Mouse (Mus musculus): ENCODE results near the gene Pask.
A peak's percentile ranks its signal among the peaks of the same experiment; 100 is the strongest.
"Not testable (repeated sequence)": the region's sequence is repeated elsewhere in the genome, so short reads cannot be mapped to it uniquely, and the experiment has no call there.

The Pask gene

GRCm38 (mm10) chr1:93342648-93343503 is at the start of gene Pask, which contains the start of gene Ppp1r7:
Gene Pask, minus strand, starts transcription at chr1:93343482.
Gene Ppp1r7, plus strand, starts transcription at chr1:93342854.
- DNase-seq (ENCODE audit: low read depth, low spot score), result peak; percentile 98

- no peak for DNase-seq (ENCODE audit: low read depth, low spot score)
Measured at GRCm38 (mm10) chr1:93388906-93389305, 45.6 kb upstream of the Pask start.

GRCm38 (mm10) chr1:93387198-93387597 is 43.9 kb upstream of the Pask start:
- DNase-seq (ENCODE audit: low read depth, low spot score), result no peak

DNA sequence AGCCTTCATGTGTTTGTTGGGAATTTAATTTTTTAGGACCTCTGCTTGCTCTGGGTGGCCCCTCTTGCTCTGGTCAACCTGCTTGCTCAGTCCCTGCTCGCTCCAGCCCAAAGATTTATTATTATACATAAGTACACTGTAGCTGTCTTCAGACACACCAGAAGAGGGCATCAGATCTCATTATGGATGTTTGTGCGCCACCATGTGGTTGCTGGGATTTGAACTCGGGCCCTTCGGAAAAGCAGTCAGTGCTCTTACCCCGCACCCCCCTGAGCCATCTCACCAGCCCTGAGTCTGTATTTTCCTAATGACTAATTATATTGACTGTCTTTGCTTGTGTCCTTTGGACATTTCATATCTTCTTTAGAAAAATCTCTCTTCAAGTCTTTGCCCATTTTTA is 35.8 kb upstream of the Pask start:
- DNase-seq (ENCODE audit: low read depth, low spot score), result no peak

DNA sequence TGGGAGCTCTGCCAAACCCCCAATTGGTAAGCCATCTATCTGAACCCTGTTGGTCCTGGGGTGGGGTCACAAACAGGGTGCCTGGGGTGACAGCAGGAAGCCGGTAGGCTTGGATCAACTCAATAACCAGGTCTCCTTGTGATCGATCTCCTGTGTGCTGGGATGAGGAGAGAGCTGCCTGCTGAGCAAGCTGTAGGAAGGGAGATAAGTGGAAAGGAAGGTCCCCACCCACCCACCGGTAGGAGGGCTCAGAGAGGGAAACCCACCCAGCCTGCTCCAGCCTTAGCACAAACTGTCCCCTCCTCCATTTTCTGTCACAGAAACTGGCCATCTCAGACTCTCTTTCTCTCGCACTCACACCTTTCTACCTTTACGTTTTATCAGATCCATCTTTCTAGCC is 34.0 kb upstream of the Pask start:
- no peak for DNase-seq (ENCODE audit: low read depth, low spot score)

- peak; percentile 20 for DNase-seq (ENCODE audit: low read depth, low spot score)
Measured at GRCm38 (mm10) chr1:93373665-93374064, 30.4 kb upstream of the Pask start, which contains the start of gene Ano7. Gene Ano7, plus strand, starts transcription at chr1:93373930.

DNA sequence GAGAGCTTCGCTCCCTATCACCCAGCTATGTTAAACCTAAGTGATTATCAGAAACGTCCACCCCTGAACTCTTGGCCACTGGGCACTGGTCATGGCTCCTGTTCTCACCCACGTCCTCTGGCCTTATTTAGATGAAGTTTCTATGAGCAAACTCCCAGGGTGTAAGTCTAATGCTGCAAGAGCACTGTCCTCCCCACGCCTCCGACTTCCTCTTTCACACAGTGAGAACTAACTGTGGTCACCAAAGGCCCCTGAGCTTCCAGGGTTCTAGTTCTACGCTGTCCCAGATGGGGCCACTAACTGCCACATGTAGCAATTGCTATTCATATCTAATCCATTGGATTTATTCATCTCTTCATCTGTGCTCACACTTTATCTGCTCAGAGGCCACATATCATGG is 22.4 kb upstream of the Pask start:
- no peak for DNase-seq (ENCODE audit: low read depth, low spot score)

DNA sequence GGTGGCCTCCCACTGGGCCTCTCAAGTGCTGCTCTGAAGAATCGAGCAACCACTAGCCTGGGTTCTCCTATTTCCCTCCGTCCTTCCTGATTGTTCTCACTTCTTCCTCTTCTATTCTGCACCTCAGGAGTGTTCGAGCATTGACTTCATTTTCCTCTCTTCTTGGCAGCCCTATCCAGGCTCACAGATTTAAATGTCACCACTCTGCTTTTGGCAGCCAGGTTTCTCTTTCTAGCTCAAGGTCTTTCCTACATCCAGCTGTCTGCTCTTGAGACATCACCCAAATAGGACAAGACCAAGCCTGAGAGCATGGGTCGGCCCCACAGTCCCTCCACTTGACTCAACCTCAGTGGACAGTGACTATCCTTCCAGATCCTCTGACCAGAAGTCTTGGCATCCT is 19.4 kb upstream of the Pask start:
- no peak for DNase-seq (ENCODE audit: low read depth, low spot score)

- DNase-seq (ENCODE audit: low read depth, low spot score), result no peak
Measured at GRCm38 (mm10) chr1:93352724-93353123, 9.4 kb upstream of the Pask start.

- DNase-seq (ENCODE audit: low read depth, low spot score), result no peak
Measured at GRCm38 (mm10) chr1:93349701-93350100, 6.4 kb upstream of the Pask start.

- DNase-seq (ENCODE audit: low read depth, low spot score), result no peak
Measured at GRCm38 (mm10) chr1:93347176-93347575, 3.9 kb upstream of the Pask start.

DNA sequence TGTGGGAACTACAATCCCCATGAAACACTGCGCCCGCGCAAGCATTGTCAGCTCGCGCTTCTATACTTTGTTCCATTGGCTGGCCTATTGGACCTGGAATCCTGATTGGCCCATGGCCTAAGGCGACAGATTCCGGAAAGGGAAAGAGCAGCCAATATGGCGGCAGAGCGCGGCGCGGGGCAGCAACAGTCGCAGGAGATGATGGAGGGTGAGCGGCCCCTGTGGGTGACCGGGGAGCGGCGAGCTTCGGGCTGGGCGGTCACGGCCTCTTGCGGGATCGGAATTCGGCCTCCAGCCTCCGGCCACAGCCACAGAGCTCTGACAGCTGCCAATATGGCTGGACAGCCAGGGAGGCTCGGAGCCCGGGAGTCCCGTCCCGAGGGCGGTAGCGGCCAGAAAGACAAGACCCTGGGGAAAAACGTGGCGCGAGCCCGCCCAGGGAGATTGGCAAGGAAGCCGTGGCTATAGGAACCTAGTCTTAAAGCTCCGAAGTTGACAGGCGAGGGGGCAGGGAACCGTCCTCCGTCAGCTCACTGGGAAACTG is 294 bp upstream of the Pask start:
- DNase-seq (ENCODE audit: low read depth, low spot score), result peak; percentile 98

DNA sequence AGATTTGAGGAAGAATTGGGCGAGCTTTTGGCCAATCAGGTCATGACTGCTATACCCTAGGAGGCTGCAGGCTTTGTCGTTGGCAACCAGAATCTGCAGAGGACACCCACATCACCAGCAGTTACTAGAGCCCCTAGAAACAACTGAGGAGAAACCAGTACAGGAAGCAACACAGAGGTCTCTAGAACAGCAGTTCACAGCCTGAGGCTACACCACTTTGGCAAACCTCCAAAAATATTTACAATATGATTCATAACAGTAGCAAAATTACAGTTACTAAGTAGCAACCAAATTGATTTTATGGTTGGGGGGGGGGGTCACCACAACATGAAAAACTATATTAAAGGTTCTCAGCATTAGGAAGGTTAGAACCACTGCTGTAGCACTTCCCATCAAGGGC is 8.7 kb downstream of the Pask start:
- no peak for DNase-seq (ENCODE audit: low read depth, low spot score)

- DNase-seq (ENCODE audit: low read depth, low spot score), result no peak
Measured at GRCm38 (mm10) chr1:93326446-93326845, 16.8 kb downstream of the Pask start.

DNA sequence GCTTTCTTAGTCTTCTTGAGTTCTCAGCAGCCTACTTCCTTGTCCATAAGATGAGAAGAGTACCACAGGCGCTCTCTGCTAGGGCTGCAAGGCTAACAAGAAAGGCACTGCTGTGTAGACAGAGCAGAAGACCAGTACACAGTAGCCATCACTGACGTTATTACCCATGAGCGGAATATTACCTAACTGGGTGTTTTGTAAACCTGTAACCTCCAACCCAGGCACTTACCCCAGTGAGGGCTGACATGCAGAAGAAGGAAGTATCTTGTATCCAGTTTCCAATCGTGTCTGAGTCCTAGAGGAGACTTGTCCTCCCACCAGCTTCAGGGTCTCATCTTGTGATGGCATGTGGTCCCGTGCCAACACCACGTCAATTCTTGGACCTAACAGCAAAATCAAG is 19.3 kb downstream of the Pask start:
- no peak for DNase-seq (ENCODE audit: low read depth, low spot score)

DNA sequence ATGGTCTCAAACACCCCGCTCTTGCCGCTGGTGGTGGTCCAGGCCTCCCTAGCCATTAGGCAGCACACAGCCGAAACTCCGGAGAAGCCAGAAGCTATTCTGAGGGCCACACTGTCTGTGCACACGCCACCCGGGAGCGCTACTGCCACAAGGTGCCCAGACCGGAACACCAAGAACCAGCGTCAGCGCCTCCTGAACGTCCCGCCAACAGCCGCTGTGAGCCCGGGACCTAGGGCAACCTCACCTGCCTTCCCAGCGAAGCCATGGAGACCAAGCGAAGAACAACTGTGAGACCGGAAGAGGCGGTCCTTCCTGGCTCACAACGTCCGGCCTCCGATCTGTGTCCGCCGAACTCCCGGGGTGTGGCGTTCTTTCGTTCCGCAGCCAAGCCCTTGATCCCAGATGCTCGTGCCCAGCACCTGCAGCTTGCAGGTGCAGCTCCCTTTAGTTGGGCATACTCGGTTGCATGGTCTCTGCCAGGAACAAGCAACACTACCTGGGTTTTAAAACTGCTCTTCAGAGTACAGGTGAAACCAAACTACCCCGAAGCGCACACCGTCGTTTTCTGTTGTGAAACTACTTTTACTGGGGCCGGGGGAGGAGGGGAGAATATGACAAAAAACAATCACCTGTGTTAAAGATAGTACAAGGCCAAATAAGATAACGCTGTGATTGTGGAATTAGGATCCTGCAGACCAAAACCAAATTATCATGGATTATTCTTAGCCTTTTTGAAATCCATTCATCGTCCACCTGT is 37.5 kb downstream of the Pask start, which contains the start of gene Mterf4:
Gene Mterf4, minus strand, starts transcription at position 335 of the 757 bp plus-strand sequence.
- peak; percentile 94 for DNase-seq (ENCODE audit: low read depth, low spot score)

- DNase-seq (ENCODE audit: low read depth, low spot score), result no peak
Measured at GRCm38 (mm10) chr1:93300578-93300977, 42.7 kb downstream of the Pask start.

GRCm38 (mm10) chr1:93299791-93300190 is 43.5 kb downstream of the Pask start:
- DNase-seq (ENCODE audit: low read depth, low spot score), result peak; percentile 77

GRCm38 (mm10) chr1:93294491-93294890 is 48.8 kb downstream of the Pask start:
- not testable (repeated sequence) for DNase-seq (ENCODE audit: low read depth, low spot score)

GRCm38 (mm10) chr1:93292006-93292405 is 51.3 kb downstream of the Pask start:
- DNase-seq (ENCODE audit: low read depth, low spot score), result no peak

DNA sequence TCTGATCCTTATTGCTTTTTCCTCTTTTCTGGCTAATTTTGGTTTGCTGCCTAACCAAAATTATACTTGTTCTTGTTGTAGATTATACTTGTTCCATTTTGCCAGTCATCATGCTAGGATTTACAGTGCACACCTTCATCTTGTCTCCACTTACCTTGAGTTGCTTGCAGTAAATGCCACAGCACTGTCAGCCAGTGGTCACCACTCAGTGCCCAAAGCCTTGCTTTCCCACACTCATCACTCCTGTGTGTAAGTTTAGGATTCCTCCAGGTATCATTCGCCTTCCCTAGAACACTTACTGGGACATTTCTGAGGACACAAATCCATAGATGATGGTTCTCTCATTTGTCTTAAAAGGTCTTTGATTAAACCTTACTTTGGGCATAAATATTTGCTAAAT is 51.7 kb downstream of the Pask start:
- DNase-seq (ENCODE audit: low read depth, low spot score), result no peak

- DNase-seq (ENCODE audit: low read depth, low spot score), result no peak
Measured at GRCm38 (mm10) chr1:93290956-93291355, 52.3 kb downstream of the Pask start.
